Mouse (Mus musculus): ENCODE measurements around the gene Gm10309.
A peak's percentile ranks its signal among the peaks of the same experiment; 100 is the strongest.
"Not testable (repeated sequence)": the region's sequence is repeated elsewhere in the genome, so short reads cannot be mapped to it uniquely, and the experiment has no call there.

Gm10309 gene

DNA sequence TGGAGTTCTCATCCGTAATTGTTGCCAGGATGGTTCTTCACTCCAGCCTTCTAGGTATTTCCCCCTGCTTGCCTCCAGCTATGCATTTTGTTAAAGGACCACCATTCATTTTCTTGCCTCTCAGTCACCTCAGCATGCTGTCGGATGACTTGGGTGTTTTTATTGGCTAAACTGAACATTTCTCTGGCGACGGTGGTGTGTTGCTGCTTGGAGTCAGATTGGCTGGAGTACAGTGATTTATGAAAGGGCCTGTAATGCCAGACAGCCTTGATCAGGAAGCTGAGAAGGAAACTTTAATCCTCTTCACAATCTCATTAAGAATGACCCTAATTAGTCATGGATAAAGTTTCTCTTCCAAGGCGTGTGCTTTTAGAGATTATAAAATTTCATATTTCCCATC lies 4.8 kb upstream of the Gm10309 start:
- no peak for DNase-seq

DNA sequence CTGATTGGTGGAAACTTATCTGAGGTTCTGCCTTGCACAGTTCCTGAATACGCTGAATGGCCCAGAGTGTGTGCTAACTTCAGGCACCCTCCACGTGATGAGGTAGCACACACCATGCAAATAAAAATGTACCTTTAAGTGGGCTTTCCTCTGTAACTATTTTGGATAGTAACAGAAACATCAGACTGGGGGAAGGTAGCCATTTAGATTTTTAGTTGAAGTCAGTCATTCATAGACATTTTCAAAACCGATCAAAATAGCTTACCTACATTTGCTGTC lies 3.1 kb upstream of the Gm10309 start:
- no peak for DNase-seq

DNA sequence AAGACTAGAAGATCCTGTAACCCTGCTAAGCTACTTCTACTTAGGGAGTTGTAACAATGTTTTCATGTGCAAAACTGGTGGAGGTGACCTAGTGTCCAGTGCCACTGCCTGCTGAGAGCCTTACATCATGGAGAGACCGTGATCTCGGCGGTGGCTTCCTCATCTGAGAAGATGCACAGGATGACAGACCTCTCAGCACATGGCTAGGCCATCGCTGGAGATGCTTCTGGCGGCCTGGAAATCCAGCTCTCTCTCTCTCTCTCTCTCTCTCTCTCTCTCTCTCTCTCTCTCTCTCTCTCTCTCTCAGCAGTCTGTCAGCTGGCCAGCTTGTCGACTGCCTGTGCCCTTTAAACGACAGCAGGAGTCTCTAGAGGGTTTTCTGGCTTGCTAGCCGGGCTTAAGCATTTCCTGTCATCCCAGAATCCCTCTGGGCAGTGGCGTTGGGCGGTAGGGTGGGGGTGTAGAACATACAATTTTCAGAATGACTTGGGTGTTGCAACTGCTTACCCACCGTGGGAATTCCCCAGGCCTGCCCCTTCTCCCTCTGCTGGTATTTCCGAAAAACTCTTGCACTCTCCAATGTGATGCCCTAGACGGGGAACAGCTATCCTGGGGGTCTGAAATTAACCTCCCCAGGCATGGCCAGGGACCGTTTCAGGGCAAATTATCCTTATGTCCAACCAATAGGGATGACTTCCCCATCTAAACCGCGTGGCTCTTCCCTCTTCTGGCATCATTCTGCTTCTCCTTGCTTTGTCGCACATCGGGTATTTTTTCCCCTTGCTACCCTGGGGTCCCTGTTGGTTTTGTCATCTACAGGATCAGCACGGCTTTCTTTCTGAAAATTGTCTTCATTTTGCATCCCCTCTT lies 2.5 kb upstream of the Gm10309 start:
- peak; percentile 52 to 56 for DNase-seq

DNA sequence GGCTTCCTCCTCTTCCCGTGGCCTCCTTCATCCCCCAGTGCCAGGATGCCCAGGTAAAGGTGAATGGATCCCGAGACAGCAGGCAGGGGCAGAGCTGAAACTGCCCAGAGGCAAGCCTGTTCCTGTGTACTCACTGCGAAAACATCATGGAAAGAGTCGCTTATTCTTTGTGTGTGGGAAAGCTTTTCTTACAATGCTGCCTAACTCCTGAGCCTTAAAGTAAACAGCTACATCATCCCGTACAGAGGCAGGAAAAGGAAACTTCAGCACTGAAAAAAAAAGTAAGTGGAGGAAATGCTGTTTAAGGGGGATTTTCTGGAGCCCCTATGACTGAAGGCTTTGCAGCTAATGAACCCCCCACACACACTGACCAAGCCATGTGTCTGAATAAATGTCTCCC lies 1.8 kb upstream of the Gm10309 start:
- no peak for DNase-seq

DNA sequence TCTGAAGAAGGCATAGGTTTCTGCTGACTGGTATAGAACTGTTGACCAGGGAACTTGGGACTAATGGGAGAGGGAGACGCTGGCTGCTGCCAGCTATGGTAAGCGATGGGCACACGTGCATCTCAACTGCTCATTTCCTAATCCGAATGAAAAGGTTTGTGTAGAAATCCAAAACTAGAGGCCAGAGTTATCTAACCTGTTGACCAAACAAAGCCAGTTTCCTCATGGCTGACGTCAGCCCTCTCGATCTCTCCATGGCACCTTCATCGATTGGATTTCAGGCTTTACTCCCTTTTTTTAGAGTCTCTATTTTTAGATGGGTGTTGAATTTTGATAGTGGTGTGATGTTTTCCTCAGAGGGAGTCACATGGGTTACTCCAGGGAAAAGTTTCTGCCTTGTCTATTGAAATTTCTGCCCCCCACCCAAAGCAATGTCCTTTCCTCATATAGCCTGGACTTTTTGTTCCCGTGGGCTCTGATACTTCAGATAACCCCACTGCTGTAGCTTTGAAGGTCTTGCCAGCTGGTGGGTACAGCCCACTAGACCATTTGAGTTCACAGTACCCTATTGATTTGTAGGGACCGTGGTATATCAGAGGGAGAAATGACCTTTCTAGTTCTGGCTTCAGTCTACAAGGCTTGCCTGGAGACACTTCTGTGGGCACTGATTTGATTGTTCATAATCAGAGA lies 1.7 kb downstream of the Gm10309 start:
- DNase-seq = no peak

DNA sequence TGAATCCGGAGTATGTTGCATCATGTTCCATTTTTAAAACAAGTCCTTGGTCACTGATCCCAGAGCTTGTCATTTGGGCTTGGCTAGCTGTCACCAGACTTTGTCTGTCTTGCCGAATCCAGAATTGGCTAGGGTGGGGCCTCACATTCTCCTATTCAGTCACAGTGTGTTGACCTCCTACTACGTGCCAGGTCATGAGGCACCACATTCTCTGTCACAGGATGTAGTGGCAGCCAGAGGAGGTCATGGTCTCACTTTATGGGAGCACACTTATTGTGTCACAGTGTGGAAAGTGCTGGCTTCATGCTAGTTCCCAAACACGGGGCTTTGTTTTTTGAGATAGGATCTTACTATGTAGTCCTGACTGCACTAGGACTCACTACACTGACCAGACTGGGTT lies 3.6 kb downstream of the Gm10309 start:
- DNase-seq = no peak

DNA sequence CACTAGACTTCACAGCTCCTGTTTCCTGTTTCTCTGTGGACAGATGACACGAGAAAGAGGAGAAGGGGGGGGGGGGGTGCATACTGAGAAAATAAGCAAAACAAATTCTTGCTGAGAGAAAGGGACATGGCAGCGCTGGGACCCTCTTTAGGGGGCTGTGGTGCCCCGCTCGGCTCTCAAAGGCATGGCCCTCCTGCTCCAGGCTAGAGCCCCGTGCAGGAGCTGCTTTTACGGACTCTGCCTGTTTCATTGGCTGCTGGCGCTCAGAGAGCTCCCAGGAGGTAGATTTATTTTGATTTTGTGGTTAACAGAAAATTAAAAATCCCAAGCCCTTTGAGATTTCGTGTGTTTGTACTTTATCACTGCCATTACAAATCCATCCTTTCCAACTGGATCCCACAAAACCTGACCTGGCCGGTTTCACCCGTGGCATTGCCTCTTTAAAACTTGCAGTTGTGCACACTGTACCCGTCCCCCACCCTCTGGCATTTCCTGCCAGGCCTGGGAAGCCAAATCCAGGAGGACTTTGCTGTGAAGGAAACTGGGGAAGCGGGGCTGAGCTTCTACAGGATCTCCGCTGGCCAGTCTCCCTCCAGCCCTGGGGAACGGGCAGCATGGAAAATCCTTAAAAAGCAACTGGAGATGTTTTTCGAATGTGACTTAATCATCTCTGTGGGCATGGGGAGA lies 5.5 kb downstream of the Gm10309 start:
- peak; percentile 52 to 62 for DNase-seq

DNA sequence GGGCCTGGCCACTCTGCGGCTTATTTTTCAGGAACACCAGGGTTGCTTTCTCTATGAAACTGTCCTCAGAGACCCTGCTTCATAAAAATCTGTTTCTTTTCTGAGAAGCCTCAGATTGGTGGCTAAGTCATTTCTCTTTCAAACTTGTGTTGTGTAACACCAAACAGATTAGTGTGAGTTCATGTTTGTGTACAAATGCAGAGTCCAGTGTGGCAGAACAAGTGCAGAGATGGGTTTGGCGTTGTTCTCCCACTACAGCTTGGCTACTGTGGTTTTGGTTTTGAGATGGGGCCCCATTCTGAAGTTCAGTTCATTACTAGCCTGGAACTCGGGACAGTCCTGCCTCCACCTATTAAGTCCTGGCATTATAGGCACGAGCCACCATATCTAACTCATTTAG lies 7.7 kb downstream of the Gm10309 start:
- no peak for DNase-seq

DNA sequence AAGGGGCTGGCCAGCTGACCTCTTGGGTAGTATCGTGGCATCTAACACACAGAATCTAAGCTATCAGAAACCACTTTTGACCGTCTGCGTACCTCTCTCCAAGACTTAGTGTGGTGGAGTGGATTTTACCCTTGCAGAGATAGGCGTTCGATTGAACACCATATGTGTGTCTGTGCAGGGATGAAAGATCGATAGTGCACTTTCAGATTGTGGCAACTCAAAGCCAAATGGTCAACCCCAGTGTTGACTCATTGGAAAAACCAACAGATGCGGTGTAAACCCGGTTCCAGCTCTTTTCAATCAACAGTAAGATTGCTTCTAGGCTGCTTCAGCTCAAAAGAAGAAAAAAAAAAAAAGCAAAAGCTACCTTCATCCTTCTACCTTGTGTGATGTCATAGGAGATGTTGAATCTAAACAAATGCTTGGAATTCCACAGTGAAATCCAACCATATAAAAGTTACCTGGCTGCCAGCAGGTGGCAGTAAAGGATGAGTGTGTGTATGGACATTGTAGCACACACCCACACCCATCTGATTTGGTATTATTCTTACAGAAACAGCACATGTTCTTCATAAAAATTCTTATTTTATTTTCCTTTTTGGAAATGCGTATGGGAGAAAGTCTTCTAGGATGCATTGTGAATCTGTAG lies 8.8 kb downstream of the Gm10309 start:
- DNase-seq = peak; percentile 40 to 49

DNA sequence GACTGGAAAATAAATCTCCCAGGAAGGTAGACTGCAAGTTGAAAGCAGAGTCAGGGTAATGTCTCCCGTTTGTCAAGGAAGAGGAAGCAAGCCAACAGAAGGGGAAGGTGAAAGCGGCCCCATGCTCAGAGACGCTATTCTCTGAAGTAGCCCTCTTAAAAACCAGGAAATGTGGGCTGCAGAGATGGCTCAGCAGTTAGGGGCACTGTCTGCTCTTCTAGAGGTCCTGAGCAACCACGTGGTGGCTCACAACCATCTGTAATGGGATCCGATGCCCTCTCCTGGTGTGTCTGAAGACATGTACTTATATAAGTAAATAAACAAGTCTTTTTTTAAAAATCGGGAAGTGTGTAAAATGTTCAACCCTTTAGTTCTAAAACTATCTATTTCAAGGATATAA lies 10.1 kb downstream of the Gm10309 start:
- DNase-seq = no peak

DNA sequence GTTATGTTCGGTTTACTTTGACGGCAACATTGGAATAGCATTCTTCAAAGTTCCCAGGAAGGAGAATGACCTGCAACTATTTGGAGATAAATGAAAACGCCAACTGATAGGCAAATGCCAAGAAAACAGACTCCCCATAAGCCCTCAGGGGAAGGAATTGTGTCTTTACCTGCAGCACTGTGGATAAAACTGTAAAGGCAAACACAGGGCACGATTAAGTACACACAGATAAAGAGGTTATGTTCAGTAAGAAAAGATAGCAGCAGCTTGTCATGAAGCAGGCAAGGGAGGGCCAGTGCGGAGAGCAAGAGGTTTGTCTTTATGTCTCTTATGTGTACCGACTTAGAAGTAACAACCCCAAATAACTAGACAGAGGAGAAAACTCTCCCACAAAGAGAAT lies 10.5 kb downstream of the Gm10309 start:
- no peak for DNase-seq

DNA sequence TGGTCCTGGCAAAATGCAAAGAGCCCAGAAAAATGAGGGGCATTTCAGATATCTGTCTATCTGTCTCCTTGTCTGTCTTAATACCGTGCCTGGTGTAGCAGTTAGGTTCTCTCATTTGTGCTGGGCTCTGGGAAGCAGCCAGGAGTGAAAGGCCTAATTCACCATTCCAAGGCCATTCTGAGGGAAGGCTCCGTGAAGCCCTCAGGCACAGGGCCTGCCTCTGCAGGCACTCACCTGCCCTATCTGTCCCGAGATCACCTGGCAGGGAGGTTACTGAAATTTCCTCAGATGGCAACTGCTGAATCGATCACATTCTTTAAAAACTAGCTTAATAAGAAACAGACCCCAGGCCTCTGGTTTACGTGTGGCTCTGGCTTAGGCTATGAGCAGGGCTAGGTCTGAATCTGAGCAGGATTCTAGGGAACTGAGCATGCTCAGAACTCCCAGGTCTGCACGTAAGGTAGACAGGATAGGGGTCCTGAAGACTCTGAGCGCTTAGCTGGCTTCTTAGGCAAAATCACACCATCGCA lies 11.1 kb downstream of the Gm10309 start:
- DNase-seq = peak in 1 of 2 experiments; percentile 21

DNA sequence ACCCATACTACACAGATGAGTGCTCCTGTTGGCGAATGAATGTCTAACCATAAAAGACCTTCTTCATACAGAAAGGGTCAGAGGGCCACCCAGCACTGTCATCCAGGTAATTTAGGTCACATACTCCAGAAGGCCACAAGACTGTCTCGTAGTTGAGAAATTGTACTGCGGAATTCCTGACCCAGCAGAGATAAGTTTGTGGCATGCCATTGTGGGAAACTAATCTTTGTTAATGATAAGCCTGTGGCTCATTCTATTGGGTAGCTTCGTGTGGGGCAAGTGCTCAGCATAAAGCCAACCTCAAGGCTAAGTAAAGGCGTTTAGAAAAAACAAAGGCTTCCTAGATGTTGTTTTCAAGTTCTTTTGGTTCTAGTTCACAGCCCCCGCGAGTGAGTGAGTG lies 12.7 kb downstream of the Gm10309 start:
- DNase-seq = no peak

DNA sequence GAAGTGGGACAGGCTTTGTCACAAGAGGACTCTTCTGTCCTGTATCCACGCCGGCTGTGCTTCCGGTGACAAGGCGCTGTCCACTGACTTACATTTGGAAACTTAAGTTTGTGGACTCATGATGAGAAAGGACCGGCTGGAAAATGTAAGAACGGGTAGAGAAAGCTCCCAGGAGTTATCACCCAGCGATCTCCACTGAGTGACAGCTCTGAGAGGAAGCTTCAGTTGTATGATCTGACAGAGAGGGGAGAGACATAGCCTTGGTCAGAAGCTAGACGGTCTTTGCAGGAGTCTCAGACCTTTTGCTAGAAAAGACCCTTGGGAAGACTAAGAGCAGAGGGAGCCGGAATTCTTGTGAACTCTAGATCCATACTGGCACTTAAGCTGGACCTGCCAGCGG lies 15.2 kb downstream of the Gm10309 start:
- DNase-seq = no peak

DNA sequence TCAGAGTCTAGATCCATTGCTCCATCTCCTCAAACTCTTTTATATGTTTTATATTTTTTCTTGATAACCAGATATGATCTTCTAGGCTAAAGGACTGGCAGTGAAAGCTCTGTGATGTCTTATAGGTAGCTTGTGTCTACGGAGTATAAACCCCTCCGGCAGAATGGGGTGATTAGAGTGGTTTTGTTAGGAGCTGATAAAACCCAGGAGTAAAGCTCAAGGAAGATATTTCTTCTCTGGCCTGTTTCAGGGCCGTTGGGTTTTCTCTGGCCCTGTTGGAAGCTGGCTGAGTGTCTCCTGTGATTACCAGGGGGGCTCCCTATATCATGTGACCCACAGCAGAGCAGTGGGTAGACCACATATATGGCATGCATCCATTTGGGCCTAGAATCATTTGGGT lies 17.6 kb downstream of the Gm10309 start:
- DNase-seq = no peak

DNA sequence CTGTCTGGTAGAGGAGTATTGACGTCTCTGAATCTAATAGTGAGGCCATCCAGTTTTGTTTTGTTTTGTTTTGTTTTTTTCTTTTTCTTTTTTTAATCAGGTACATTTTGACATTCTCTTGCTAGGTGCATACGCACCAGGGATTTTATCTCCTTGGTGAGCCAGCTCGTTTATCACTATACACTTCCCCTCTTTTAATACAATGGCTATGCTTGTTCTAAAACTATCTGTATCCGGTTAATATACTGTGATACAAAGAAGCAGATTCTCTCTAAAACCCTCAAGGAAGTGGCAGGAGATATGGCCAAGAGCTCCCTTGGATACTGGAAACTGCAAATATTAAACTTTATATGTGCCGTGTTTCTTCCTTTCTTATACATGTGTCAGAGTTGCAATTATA lies 18.4 kb downstream of the Gm10309 start:
- DNase-seq = no peak

DNA sequence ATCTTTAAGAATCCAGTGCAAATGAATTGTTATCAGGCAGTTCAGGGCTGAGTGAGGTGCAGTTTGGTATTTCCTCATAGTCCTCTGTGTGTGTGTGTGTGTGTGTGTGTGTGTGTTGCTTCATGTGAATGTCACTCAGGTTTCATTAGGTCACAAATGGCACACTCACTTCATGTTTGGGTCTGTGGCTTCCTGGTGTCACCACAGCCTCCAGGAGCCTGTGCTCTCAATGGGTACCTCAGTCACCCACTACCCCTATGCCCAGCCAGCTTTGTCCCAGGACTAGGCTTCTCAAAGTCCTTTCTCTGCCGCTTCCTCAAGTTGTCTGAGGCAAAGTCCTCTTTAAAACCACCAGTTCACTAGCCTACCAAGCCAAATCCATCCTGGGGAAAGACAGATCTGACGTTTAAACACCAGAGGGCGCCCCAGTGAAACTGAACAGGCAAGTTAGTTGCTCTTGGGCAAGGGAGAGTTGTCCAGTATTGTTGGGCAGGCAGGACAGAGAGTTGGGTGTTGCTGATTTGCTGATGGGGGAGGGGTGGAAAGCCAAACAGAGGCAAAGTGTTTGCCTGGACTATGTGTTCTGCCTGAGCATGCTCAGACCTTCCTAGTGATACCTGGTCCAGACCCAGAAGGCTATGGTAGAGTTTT lies 20.8 kb downstream of the Gm10309 start:
- DNase-seq = peak; percentile 83 to 87

DNA sequence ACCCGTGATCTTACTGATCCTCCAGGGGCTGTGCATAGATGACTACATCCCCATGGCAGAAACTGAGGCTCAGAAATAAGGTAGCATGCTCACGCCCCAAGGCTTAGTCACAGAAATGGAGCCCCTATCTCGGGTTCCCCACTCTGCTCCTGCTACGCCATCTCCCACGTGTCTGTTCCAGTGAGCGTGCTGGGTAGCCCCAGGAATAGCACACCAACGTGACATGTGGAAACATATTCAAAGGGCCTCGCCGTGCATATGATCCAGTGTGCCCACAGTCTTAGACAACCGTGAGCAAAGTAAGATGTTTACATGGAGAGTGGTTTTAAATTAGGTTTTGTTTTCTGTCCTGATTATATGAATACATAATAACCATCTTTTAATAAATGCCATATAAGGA lies 22.4 kb downstream of the Gm10309 start:
- no peak for DNase-seq

DNA sequence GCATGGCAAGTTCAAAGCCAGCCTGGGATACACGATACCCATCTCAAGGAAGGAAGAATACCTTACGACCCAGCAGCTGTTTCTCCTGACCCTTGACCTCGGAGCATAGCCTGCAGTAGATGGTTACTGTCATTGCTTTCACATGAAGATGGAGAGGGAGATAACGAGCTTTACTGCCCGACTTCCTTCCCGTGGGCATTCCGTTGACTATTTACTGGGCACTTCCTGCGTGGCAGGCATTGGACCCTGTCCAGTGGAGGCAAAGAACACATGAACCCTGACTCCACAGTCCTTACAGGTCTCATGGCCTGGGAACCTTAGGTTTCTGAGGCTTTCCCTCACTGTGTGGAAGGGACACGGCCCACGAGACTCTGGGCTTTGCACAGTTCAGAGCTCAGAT lies 25.6 kb downstream of the Gm10309 start:
- DNase-seq = no peak

DNA sequence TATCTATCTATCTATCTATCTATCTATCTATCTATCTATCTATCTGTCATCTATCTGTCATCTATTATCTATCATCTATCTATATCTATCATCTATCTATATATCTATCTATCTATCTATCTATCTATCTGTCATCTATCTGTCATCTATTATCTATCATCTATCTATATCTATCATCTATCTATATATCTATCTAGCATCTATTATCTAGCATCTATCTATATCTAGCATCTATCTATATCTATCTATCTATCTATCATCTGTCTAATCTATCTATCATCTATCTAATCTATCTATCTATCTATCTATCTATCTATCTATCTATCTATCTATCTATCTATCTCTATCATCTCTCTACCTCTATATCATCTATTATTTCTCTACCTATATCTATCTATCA lies 27.6 kb downstream of the Gm10309 start:
- DNase-seq = not testable (repeated sequence)

DNA sequence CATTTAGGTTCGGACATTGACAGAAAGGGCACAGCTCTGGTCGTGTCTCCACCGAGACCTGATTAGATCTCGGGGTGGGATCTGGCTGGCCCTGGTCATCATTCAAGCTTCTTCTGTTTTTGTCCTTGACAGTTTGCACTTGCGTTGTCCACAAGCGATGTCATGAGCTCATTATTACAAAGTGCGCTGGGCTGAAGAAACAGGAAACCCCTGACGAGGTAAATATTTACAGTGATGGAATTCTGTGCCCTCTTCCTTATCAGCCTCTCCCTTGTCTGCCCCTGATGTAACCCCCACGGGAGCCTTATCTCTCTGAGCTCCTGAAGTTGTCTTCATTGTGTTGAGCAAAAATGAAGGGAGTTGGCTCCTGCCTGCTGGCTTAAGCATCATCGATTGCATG lies 28.4 kb downstream of the Gm10309 start:
- no peak for DNase-seq

DNA sequence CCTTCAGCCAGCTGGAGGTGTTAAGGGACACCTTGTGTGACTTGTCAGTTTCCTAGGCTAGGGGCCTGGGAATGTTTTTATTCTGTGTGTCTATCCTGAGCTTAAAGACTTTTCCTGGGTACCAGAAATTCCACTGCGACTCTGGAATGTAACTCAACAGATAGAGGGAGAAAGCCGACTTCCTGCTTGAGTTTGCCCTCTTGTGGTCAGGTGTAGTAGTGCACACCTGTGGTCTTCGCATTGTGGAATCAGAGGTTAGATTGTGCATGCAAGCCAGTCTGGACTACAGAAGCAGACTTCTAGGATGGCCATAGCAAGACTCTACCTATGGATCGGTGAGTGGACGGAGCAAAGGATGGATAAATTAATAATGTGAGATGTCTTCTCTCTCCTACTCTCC lies 33.3 kb downstream of the Gm10309 start:
- peak; percentile 56 to 83 for DNase-seq

DNA sequence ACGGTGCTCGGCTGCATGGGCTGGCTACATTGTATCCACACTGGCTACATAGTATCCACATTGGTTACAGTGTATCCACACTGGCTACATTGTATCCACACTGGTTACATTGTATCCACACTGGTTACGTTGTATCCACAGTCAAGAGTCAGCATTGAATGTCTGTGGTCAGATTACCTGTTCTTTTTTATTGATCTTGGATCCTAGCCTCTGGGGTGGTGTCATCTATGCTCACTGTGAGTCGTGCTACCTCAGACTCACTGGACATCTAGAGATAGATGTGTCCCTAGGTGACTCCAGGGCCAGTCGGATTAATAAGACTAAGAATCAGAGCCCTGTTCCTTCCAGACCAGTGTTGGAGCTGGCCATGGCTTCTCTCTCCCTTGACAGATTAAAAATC lies 34.9 kb downstream of the Gm10309 start:
- DNase-seq = no peak

Measured in kidney, adult 8-10 months (tissue).